Mouse (Mus musculus): ENCODE results near the gene Zfp683.

- TF ChIP-seq GATA1 (IDR thresholded peaks at IDR 0.05; ENCODE audit: borderline replicate concordance, low read length) (no peak), FLI1 (IDR thresholded peaks at IDR 0.05; ENCODE audit: low read length) (no peak)
Measured at GRCm38 (mm10) chr4:134108196-134108595, 54.6 kb downstream of the Zfp683 start.
